Mouse (Mus musculus): ENCODE measurements at regions not wholly inside any gene's neighbourhood (a gene's known extent, or its start where the extent isn't known, plus 50 kb on each side); places are given as distances from the start of the nearest gene placed in this dataset.

DNA sequence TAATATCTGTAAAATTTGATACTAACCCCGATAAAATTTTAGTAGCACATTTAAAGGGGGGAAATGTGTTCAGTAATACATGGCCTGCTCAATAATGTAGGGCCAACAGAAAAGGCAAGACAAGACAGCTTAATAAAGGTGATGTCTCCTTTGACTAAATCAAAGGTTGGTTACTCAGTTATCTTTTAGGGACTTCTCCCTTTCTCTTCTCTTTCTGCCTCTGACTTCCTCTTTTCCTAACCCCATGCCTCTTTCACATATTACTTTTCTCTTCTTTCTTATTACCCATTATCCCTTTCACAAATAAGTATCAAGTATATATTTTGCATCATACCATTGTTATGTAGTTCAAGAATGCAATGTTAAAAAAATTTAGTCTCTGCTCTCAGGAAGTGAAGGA lies 510.2 kb upstream of the Kif18a start:
- 83% methylated on average over 1 of the region's 1 CpGs for WGBS
- TF ChIP-seq CTCF (IDR thresholded peaks at IDR 0.05) (no peak), EP300 (IDR thresholded peaks at IDR 0.05; ENCODE audit: insufficient read depth, low read depth, low read length) (no peak), POLR2A (IDR thresholded peaks at IDR 0.05; ENCODE audit: insufficient read depth, low read depth, low read length) (no peak)
- H3K4me1 ChIP-seq (ENCODE audit: control insufficient read depth, insufficient read depth, low read length), result no peaks in the 10 kb centered on the region
- no peaks in the 10 kb centered on the region for H3K27me3 ChIP-seq (ENCODE audit: control insufficient read depth, insufficient read depth, low read length)
- no peak for DNase-seq
- no peaks in the 10 kb centered on the region for H3K36me3 ChIP-seq (ENCODE audit: control insufficient read depth, insufficient read depth, low read length)
- H3K4me3 ChIP-seq, result no peak overlapping the region
- intact Hi-C loops (cut with DNase I), result no loop called here
- H3K79me2 ChIP-seq (replicated peaks; ENCODE audit: control insufficient read depth, insufficient read depth, low read length), result no peaks in the 10 kb centered on the region
- no peak overlapping the region for H3K9ac ChIP-seq (ENCODE audit: low read depth, low read length)
- H3K27ac ChIP-seq, result no peak overlapping the region

DNA sequence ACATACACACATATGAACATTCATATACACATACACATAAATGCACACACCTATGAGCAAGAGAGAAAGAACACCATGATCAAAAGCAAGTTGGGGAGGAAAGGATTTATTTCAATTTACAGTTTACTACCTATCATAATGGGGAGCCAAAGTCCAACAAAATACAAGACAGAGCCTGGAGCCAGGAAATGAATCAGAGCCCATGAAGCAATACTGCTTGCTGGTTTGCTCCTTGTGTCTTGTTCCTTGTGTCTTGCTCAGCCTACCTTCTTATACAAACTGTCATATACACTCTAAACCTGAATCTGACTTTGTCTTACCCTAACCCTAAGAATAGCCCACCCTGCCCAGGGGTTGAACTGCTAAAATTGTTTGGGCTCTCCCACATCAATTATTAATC lies 497.1 kb upstream of the Kif18a start:
- no peak overlapping the region for H3K27ac ChIP-seq
- no peaks in the 10 kb centered on the region for H3K36me3 ChIP-seq (ENCODE audit: control insufficient read depth, insufficient read depth, low read length)
- no peak for DNase-seq
- H3K4me3 ChIP-seq, result no peak overlapping the region
- TF ChIP-seq CTCF (IDR thresholded peaks at IDR 0.05) (no peak), EP300 (IDR thresholded peaks at IDR 0.05; ENCODE audit: insufficient read depth, low read depth, low read length) (no peak), POLR2A (IDR thresholded peaks at IDR 0.05; ENCODE audit: insufficient read depth, low read depth, low read length) (no peak)
- no peaks in the 10 kb centered on the region for H3K27me3 ChIP-seq (ENCODE audit: control insufficient read depth, insufficient read depth, low read length)
- H3K9ac ChIP-seq (ENCODE audit: low read depth, low read length), result no peak overlapping the region
- no peaks in the 10 kb centered on the region for H3K79me2 ChIP-seq (replicated peaks; ENCODE audit: control insufficient read depth, insufficient read depth, low read length)
- H3K4me1 ChIP-seq (ENCODE audit: control insufficient read depth, insufficient read depth, low read length), result no peaks in the 10 kb centered on the region
- intact Hi-C loops (cut with DNase I), result no loop called here

DNA sequence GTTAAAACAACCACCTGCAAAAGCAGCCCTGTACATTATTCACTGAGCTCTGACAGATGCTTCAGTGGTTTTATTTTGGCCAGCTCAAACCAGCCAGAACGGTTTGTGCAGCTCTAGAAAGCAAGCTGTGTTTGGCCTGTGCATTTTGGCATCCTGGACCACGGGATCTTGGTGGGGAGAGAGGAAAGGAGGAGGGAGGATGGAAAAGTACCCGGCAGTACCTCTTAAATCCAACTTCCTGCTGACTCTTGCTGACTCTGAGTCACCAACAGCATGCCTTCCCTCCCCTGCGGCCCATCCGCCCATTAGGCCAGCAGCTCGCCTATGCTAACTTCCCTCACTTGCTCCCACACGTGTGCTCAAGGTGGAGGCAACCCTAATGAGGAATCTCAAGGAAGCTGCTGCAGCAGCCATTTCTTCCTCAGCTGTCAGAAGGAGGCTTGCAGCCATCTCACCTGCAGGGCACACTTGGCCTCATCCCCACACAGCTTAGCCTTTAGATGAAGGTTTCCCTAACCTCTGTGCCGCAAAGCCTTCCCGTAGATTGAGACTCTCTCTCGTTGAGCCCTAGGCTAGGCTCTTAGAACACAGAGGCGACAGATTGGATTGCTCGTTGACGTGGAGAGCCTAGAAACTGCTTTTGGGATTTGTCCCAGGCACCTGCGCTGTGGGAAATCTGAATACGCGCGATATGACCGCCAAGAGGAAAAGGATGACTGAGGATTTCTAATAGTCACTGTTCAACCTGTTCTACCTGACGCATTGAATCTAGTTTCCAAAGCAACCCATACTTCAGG lies 495.2 kb upstream of the Kif18a start:
- intact Hi-C loops (cut with DNase I), result no loop called here
- no peak overlapping the region for H3K27ac ChIP-seq
- DNase-seq, result no peak
- TF ChIP-seq POLR2A (IDR thresholded peaks at IDR 0.05; ENCODE audit: insufficient read depth, low read depth, low read length), result no peak
- TF ChIP-seq EP300 (IDR thresholded peaks at IDR 0.05; ENCODE audit: insufficient read depth, low read depth, low read length), result no peak
- no peak for TF ChIP-seq CTCF (IDR thresholded peaks at IDR 0.05)
- H3K4me3 ChIP-seq, result no peak overlapping the region
- no peaks in the 10 kb centered on the region for H3K79me2 ChIP-seq (replicated peaks; ENCODE audit: control insufficient read depth, insufficient read depth, low read length)
- H3K4me1 ChIP-seq (ENCODE audit: control insufficient read depth, insufficient read depth, low read length), result no peaks in the 10 kb centered on the region
- H3K9ac ChIP-seq (ENCODE audit: low read depth, low read length), result no peak overlapping the region
- no peaks in the 10 kb centered on the region for H3K36me3 ChIP-seq (ENCODE audit: control insufficient read depth, insufficient read depth, low read length)
- no peaks in the 10 kb centered on the region for H3K27me3 ChIP-seq (ENCODE audit: control insufficient read depth, insufficient read depth, low read length)
- WGBS, result 70% methylated on average over 19 of the region's 19 CpGs

DNA sequence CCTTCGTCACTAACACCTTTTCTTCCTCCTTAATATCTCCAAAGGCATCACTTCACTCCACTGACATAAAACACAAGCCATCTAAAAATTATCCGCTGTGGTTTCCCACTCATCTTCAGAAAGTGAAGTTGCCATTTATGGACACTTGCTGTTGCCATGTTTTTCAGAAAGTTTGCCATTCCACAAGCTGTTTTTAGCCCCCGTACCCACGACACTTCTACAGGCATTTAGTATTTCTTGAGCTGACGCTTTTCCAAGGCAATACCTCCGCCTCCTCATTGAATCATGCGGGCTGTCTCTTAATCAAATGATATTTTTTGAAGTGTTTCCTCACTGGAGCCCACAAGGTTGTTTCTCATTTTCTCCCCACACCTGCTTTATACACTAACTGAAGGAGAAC lies 491.4 kb upstream of the Kif18a start:
- Histone ChIP-seq H3K9ac (ENCODE audit: low read depth, low read length) (no peak overlapping the region), H3K27me3 (ENCODE audit: control insufficient read depth, insufficient read depth, low read length) (no peaks in the 10 kb centered on the region), H3K4me1 (ENCODE audit: control insufficient read depth, insufficient read depth, low read length) (no peaks in the 10 kb centered on the region), H3K4me3 (no peak overlapping the region), H3K79me2 (replicated peaks; ENCODE audit: control insufficient read depth, insufficient read depth, low read length) (no peaks in the 10 kb centered on the region), H3K27ac (no peak overlapping the region), H3K36me3 (ENCODE audit: control insufficient read depth, insufficient read depth, low read length) (no peaks in the 10 kb centered on the region)
- 87% methylated on average over 7 of the region's 7 CpGs for WGBS
- intact Hi-C loops (cut with DNase I), result no loop called here
- DNase-seq, result no peak
- TF ChIP-seq POLR2A (IDR thresholded peaks at IDR 0.05; ENCODE audit: insufficient read depth, low read depth, low read length) (no peak), CTCF (IDR thresholded peaks at IDR 0.05) (no peak), EP300 (IDR thresholded peaks at IDR 0.05; ENCODE audit: insufficient read depth, low read depth, low read length) (no peak)

DNA sequence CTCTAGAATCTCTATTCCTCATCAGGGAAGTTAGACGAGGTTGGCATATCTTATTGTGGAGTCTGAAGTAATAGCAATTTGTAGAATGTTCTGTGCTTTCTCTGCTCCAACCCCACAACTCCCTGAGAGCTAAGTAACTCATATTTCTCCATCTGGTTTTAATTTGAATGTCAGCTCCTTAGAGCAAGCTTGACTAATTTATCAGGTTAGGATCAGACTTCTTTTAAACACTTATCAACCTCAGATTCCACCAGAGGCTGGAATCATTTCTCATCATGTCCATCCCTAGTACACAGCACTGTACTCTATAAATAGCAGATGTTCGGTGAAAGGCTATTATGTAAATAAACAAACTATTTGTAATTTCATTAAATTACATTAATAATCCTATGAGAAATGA lies 485.4 kb upstream of the Kif18a start:
- H3K27ac ChIP-seq, result no peak overlapping the region
- no peak overlapping the region for H3K9ac ChIP-seq (ENCODE audit: low read depth, low read length)
- H3K4me3 ChIP-seq, result no peak overlapping the region
- DNase-seq, result no peak
- intact Hi-C loops (cut with DNase I), result no loop called here
- no peak for TF ChIP-seq EP300 (IDR thresholded peaks at IDR 0.05; ENCODE audit: insufficient read depth, low read depth, low read length)
- TF ChIP-seq POLR2A (IDR thresholded peaks at IDR 0.05; ENCODE audit: insufficient read depth, low read depth, low read length), result no peak
- TF ChIP-seq CTCF (IDR thresholded peaks at IDR 0.05), result no peak
- 50% methylated on average over 2 of the region's 2 CpGs for WGBS
- H3K36me3 ChIP-seq (ENCODE audit: control insufficient read depth, insufficient read depth, low read length), result no peaks in the 10 kb centered on the region
- no peaks in the 10 kb centered on the region for H3K4me1 ChIP-seq (ENCODE audit: control insufficient read depth, insufficient read depth, low read length)
- H3K27me3 ChIP-seq (ENCODE audit: control insufficient read depth, insufficient read depth, low read length), result no peaks in the 10 kb centered on the region
- no peaks in the 10 kb centered on the region for H3K79me2 ChIP-seq (replicated peaks; ENCODE audit: control insufficient read depth, insufficient read depth, low read length)

DNA sequence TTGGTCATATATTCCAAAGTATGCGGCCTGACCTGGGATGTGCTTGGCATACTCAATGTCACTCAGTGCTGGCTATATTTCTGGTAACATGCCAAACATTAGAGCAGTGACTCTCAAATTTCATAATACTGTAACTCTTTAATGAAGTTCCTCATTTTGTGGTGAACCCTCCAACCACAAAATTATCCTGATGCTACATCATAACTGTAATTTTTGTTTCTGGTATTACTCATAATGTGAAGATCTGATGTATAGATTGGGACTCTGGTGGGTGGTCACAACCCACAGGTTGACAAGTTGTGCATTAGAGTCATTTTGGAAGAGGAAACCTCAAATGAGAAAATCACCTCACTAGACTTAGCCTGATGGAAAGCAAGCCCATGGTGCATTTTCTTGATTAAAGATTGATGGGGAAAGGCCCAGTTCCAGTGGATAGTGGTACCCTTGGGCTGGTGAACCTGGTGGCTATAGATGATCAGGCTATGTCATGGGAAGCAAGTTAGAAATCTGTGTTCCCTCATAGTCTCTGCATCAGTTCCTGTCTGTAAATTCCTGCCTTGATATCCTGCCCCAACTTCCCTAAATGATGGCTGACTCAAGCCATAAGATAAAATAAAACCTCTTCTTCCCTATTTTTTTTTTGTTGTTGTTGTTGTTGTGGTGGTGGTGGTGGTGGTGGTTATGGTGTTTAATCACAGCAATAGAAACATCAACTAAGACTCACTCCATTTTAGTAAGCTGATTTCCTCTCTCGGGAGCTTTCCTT lies 483.5 kb upstream of the Kif18a start:
- Histone ChIP-seq H3K4me3 (no peak overlapping the region), H3K27me3 (ENCODE audit: control insufficient read depth, insufficient read depth, low read length) (no peaks in the 10 kb centered on the region), H3K36me3 (ENCODE audit: control insufficient read depth, insufficient read depth, low read length) (no peaks in the 10 kb centered on the region), H3K9ac (ENCODE audit: low read depth, low read length) (no peak overlapping the region), H3K27ac (no peak overlapping the region), H3K4me1 (ENCODE audit: control insufficient read depth, insufficient read depth, low read length) (no peaks in the 10 kb centered on the region), H3K79me2 (replicated peaks; ENCODE audit: control insufficient read depth, insufficient read depth, low read length) (no peaks in the 10 kb centered on the region)
- intact Hi-C loops (cut with DNase I), result no loop called here
- TF ChIP-seq POLR2A (IDR thresholded peaks at IDR 0.05; ENCODE audit: insufficient read depth, low read depth, low read length), result no peak
- TF ChIP-seq CTCF (IDR thresholded peaks at IDR 0.05), result no peak
- no peak for TF ChIP-seq EP300 (IDR thresholded peaks at IDR 0.05; ENCODE audit: insufficient read depth, low read depth, low read length)
- WGBS, result 81% methylated on average over 2 of the region's 2 CpGs
- DNase-seq, result no peak

Measured in heart, adult 2 months (tissue).